Mouse (Mus musculus) CH12.LX (cell line): ENCODE measurements around the gene Erbb4.

Source experiments
- CTCF ChIP-seq, 2 experiments: IDR thresholded peaks in 1 of 2; conservative IDR thresholded peaks in 1 of 2; 2 replicates each; pipeline ENCODE4 v1.5.1; 2011 to 2012; ENCODE audit warnings: low read depth in 2 of 2, low read length in 2 of 2, improper control_type of control experiment in 1 of 2, inconsistent platforms in 1 of 2, mild to moderate bottlenecking in 1 of 2, moderate library complexity in 1 of 2
- EP300 ChIP-seq: IDR thresholded peaks from 2 replicates; pipeline ENCODE4 v1.6.1; 2011; ENCODE audit warnings: low read length, improper control_type of control experiment
- POLR2AphosphoS2 ChIP-seq: IDR thresholded peaks from 2 replicates; pipeline ENCODE4 v1.6.1; 2011; ENCODE audit warnings: low read depth, low read length, improper control_type of control experiment
- SMC3 ChIP-seq: IDR thresholded peaks from 2 replicates; pipeline ENCODE4 v1.6.1; 2011; ENCODE audit warnings: low read depth, low read length, improper control_type of control experiment
- USF2 ChIP-seq: conservative IDR thresholded peaks from 2 replicates; pipeline ENCODE4 v1.6.1; 2011; ENCODE audit warnings: low read depth, low read length, improper control_type of control experiment
- ZC3H11A ChIP-seq: IDR thresholded peaks from 2 replicates; pipeline ENCODE4 v1.6.1; 2012; ENCODE audit warnings: low read depth, mild to moderate bottlenecking, inconsistent platforms, low read length, improper control_type of control experiment

- TF ChIP-seq USF2 (no peak), CTCF (conservative IDR thresholded peaks at IDR 0.05 in 1 of 2, IDR thresholded peaks at IDR 0.05 in 1 of 2; ENCODE audit: low read depth in 2 of 2, low read length in 2 of 2) (no peak), SMC3 (no peak), ZC3H11A (no peak), POLR2AphosphoS2 (no peak), EP300 (no peak)
These were observed 276.3 kb downstream of the Erbb4 start for GRCm38 (mm10) chr1:68831575-68831974.
